ENCODE assay signal across 8 mouse cellular contexts in genomic region chr8:84192023-84192422, GRCm38 (mm10). TPM values are rescaled to one million over a fixed set of nuclear protein-coding genes. Genes with fewer than 3 reads are reported as not detected.
DNase-seq lines count a peak whose midpoint lies in the region; ATAC-seq and TF ChIP-seq lines count a peak whose summit lies in the region.

No protein-coding gene starts in this region.

- no peaks in the 10 kb centered on the region for H3K9me3 ChIP-seq in embryonic facial prominence, embryonic 13.5 days
- no peaks in the 10 kb centered on the region for H3K9me3 ChIP-seq in heart, embryonic 13.5 days
- no peaks in the 10 kb centered on the region for H3K9me3 ChIP-seq in kidney, embryonic 15.5 days (replicated peaks)
- no peaks in the 10 kb centered on the region for H3K9me3 ChIP-seq in stomach, embryonic 14.5 days (ENCODE audit: control insufficient read depth, low read depth, low read length)

- peak overlapping the region; percentile 31 for H3K4me3 ChIP-seq in embryonic facial prominence, embryonic 13.5 days
- peak overlapping the region; percentile 40 for H3K4me3 ChIP-seq in heart, embryonic 13.5 days
- H3K4me3 ChIP-seq in kidney, embryonic 15.5 days (replicated peaks), result peak overlapping the region; percentile 31
- peak overlapping the region; percentile 14; the same call in 1 of the 2 replicates for H3K4me3 ChIP-seq in stomach, embryonic 14.5 days (ENCODE audit: low read depth, low read length)
- no peak overlapping the region for H3K4me3 ChIP-seq in thymus, adult 2 months (ENCODE audit: control insufficient read depth, insufficient read depth, low read length)

- H3K27me3 ChIP-seq in embryonic facial prominence, embryonic 13.5 days, result no peaks in the 10 kb centered on the region; the same call in 1 of the 2 replicates
- H3K27me3 ChIP-seq in heart, embryonic 13.5 days (replicated peaks), result no peaks in the 10 kb centered on the region
- H3K27me3 ChIP-seq in kidney, embryonic 15.5 days, result no peaks in the 10 kb centered on the region
- no peaks in the 10 kb centered on the region for H3K27me3 ChIP-seq in stomach, embryonic 14.5 days (ENCODE audit: control insufficient read depth, insufficient read depth, low read length)
- no peaks in the 10 kb centered on the region for H3K27me3 ChIP-seq in thymus, adult 2 months (ENCODE audit: control insufficient read depth, insufficient read depth, low read length)

- no peak for TF ChIP-seq CTCF in thymus, adult 2 months (IDR thresholded peaks at IDR 0.05; ENCODE audit: borderline replicate concordance, control insufficient read depth, extremely low read depth, insufficient read depth, low read length, poor library complexity)

- DNase-seq in urinary bladder, adult 18-20 months (ENCODE audit: low spot score in 2 of 2), result peak; percentile 72 to 88
- DNase-seq in urinary bladder, postnatal 10 days (ENCODE audit: low spot score), result no peak
- DNase-seq in lung, postnatal 25 days (ENCODE audit: low spot score), result peak; percentile 94
- DNase-seq in thymus, adult 2 months, result no peak

- TF ChIP-seq POLR2A in thymus, adult 2 months (IDR thresholded peaks at IDR 0.05; ENCODE audit: control insufficient read depth, extremely low read depth, insufficient read depth, low read length, poor library complexity), result no peak

- WGBS in embryonic facial prominence, embryonic 13.5 days, result 39% methylated on average over 13 of the region's 13 CpGs
- 9% methylated on average over 13 of the region's 13 CpGs for WGBS in heart, embryonic 13.5 days
- 23% methylated on average over 13 of the region's 13 CpGs for WGBS in kidney, embryonic 15.5 days
- WGBS in stomach, embryonic 14.5 days, result 24% methylated on average over 13 of the region's 13 CpGs
- 76% methylated on average over 13 of the region's 13 CpGs for WGBS in thymus, adult 2 months

- peaks cover 31% of the 10 kb centered on the region for H3K4me1 ChIP-seq in embryonic facial prominence, embryonic 13.5 days
- peaks cover 39% of the 10 kb centered on the region for H3K4me1 ChIP-seq in heart, embryonic 13.5 days
- peaks cover 35% of the 10 kb centered on the region for H3K4me1 ChIP-seq in kidney, embryonic 15.5 days
- H3K4me1 ChIP-seq in stomach, embryonic 14.5 days (ENCODE audit: control insufficient read depth, insufficient read depth, low read length), result peaks cover 16% of the 10 kb centered on the region
- peaks cover 12% of the 10 kb centered on the region for H3K4me1 ChIP-seq in thymus, adult 2 months (replicated peaks; ENCODE audit: control insufficient read depth, insufficient read depth, low read length)

- H3K9ac ChIP-seq in embryonic facial prominence, embryonic 13.5 days, result peak overlapping the region; percentile 58; the same call in 1 of the 2 replicates
- H3K9ac ChIP-seq in heart, embryonic 13.5 days, result peak overlapping the region; percentile 78
- H3K9ac ChIP-seq in kidney, embryonic 15.5 days, result peak overlapping the region; percentile 19; the same call in 1 of the 2 replicates
- H3K9ac ChIP-seq in stomach, embryonic 14.5 days (replicated peaks; ENCODE audit: low read depth, low read length), result 0 out of 2 replicates have a peak overlapping the region, but pooled peaks have one; percentile 18

- ATAC-seq in embryonic facial prominence, embryonic 13.5 days (ENCODE audit: insufficient number of reproducible peaks, insufficient read depth, low FRiP score, low TSS enrichment, low read depth), result peak; percentile 44
- peak; percentile 86 for ATAC-seq in heart, embryonic 13.5 days (ENCODE audit: extremely low read depth, insufficient number of reproducible peaks, low FRiP score, low TSS enrichment)
- peak; percentile 71 for ATAC-seq in kidney, embryonic 15.5 days (replicated peaks; ENCODE audit: low FRiP score)
- peak; percentile 84 for ATAC-seq in stomach, embryonic 14.5 days (ENCODE audit: insufficient number of reproducible peaks, insufficient read depth, low FRiP score, low read depth)

- H3K4me2 ChIP-seq in embryonic facial prominence, embryonic 13.5 days, result peak overlapping the region; percentile 58
- H3K4me2 ChIP-seq in heart, embryonic 13.5 days, result peak overlapping the region; percentile 71
- peak overlapping the region; percentile 59 for H3K4me2 ChIP-seq in kidney, embryonic 15.5 days
- H3K4me2 ChIP-seq in stomach, embryonic 14.5 days (replicated peaks; ENCODE audit: low read depth, low read length), result peak overlapping the region; percentile 44

- H3K27ac ChIP-seq in embryonic facial prominence, embryonic 13.5 days, result peak overlapping the region; percentile 80
- H3K27ac ChIP-seq in heart, embryonic 13.5 days (replicated peaks), result peak overlapping the region; percentile 97
- peak overlapping the region; percentile 83 for H3K27ac ChIP-seq in kidney, embryonic 15.5 days
- peak overlapping the region; percentile 86 for H3K27ac ChIP-seq in stomach, embryonic 14.5 days (ENCODE audit: low read length)
- no peak overlapping the region for H3K27ac ChIP-seq in thymus, adult 2 months (ENCODE audit: control insufficient read depth, insufficient read depth, low read length)

- H3K36me3 ChIP-seq in embryonic facial prominence, embryonic 13.5 days, result no peaks in the 10 kb centered on the region
- no peaks in the 10 kb centered on the region for H3K36me3 ChIP-seq in heart, embryonic 13.5 days
- no peaks in the 10 kb centered on the region for H3K36me3 ChIP-seq in kidney, embryonic 15.5 days
- H3K36me3 ChIP-seq in stomach, embryonic 14.5 days (ENCODE audit: control insufficient read depth, insufficient read depth, low read length), result no peaks in the 10 kb centered on the region
- no peaks in the 10 kb centered on the region for H3K36me3 ChIP-seq in thymus, adult 2 months (ENCODE audit: control insufficient read depth, insufficient read depth, low read length)

RNA-seq across cellular contexts. Expression of gene Nanos3, which starts 7.0 kb away (rescaled TPM):
- polyA plus RNA-seq in embryonic facial prominence, embryonic 13.5 days (2015; fragmentation: Nextera tagmentation; extraction: Ambion mirVana), result 2.9 and 5.2 TPM in 2 replicates
- 1.9 and 2.8 TPM in 2 replicates for polyA plus RNA-seq in heart, embryonic 13.5 days (2015; fragmentation: Nextera tagmentation; extraction: Ambion mirVana)
- 3.6 and 4.7 TPM in 2 replicates for polyA plus RNA-seq in kidney, embryonic 15.5 days (2015; fragmentation: Nextera tagmentation; extraction: Ambion mirVana)
- 3.3 and 5.0 TPM in 2 replicates for polyA plus RNA-seq in stomach, embryonic 14.5 days (2014; fragmentation: Nextera tagmentation; extraction: Ambion mirVana)
- 5.5 and 8.5 TPM in 2 replicates for polyA plus RNA-seq in thymus, adult 2 months (2012; rRNA removed)

RNA-seq across cellular contexts. Expression of gene 4930432K21Rik, which starts 44.2 kb away (rescaled TPM):
- polyA plus RNA-seq in embryonic facial prominence, embryonic 13.5 days (2015; fragmentation: Nextera tagmentation; extraction: Ambion mirVana), result 1.4 and 1.8 TPM in 2 replicates
- 0.82 and 0.88 TPM in 2 replicates for polyA plus RNA-seq in heart, embryonic 13.5 days (2015; fragmentation: Nextera tagmentation; extraction: Ambion mirVana)
- polyA plus RNA-seq in kidney, embryonic 15.5 days (2015; fragmentation: Nextera tagmentation; extraction: Ambion mirVana), result 1.7 and 2.0 TPM in 2 replicates
- 0.59 and 0.94 TPM in 2 replicates for polyA plus RNA-seq in stomach, embryonic 14.5 days (2014; fragmentation: Nextera tagmentation; extraction: Ambion mirVana)
- polyA plus RNA-seq in thymus, adult 2 months (2012; rRNA removed), result 1.9 and 2.4 TPM in 2 replicates

RNA-seq across cellular contexts. Expression of gene Cc2d1a, which starts 44.3 kb away (rescaled TPM):
- polyA plus RNA-seq in embryonic facial prominence, embryonic 13.5 days (2015; fragmentation: Nextera tagmentation; extraction: Ambion mirVana), result 28.2 and 30.7 TPM in 2 replicates
- 14.5 and 15.3 TPM in 2 replicates for polyA plus RNA-seq in heart, embryonic 13.5 days (2015; fragmentation: Nextera tagmentation; extraction: Ambion mirVana)
- polyA plus RNA-seq in kidney, embryonic 15.5 days (2015; fragmentation: Nextera tagmentation; extraction: Ambion mirVana), result 22.0 and 28.7 TPM in 2 replicates
- polyA plus RNA-seq in stomach, embryonic 14.5 days (2014; fragmentation: Nextera tagmentation; extraction: Ambion mirVana), result 17.9 and 18.2 TPM in 2 replicates
- polyA plus RNA-seq in thymus, adult 2 months (2012; rRNA removed), result 49.8 and 54.6 TPM in 2 replicates

RNA-seq across cellular contexts. Expression of gene Zswim4, which starts 44.8 kb away (rescaled TPM):
- polyA plus RNA-seq in embryonic facial prominence, embryonic 13.5 days (2015; fragmentation: Nextera tagmentation; extraction: Ambion mirVana), result 19.6 and 22.6 TPM in 2 replicates
- polyA plus RNA-seq in heart, embryonic 13.5 days (2015; fragmentation: Nextera tagmentation; extraction: Ambion mirVana), result 9.1 and 9.3 TPM in 2 replicates
- polyA plus RNA-seq in kidney, embryonic 15.5 days (2015; fragmentation: Nextera tagmentation; extraction: Ambion mirVana), result 16.6 and 17.3 TPM in 2 replicates
- polyA plus RNA-seq in stomach, embryonic 14.5 days (2014; fragmentation: Nextera tagmentation; extraction: Ambion mirVana), result 9.3 and 9.5 TPM in 2 replicates
- polyA plus RNA-seq in thymus, adult 2 months (2012; rRNA removed), result 53.0 and 59.0 TPM in 2 replicates

RNA-seq across cellular contexts. Expression of gene D8Ertd738e, which starts 57.5 kb away (rescaled TPM):
- polyA plus RNA-seq in embryonic facial prominence, embryonic 13.5 days (2015; fragmentation: Nextera tagmentation; extraction: Ambion mirVana), result 318 and 344 TPM in 2 replicates
- 276 and 328 TPM in 2 replicates for polyA plus RNA-seq in heart, embryonic 13.5 days (2015; fragmentation: Nextera tagmentation; extraction: Ambion mirVana)
- 336 and 355 TPM in 2 replicates for polyA plus RNA-seq in kidney, embryonic 15.5 days (2015; fragmentation: Nextera tagmentation; extraction: Ambion mirVana)
- 341 and 358 TPM in 2 replicates for polyA plus RNA-seq in stomach, embryonic 14.5 days (2014; fragmentation: Nextera tagmentation; extraction: Ambion mirVana)
- 159 and 193 TPM in 2 replicates for polyA plus RNA-seq in thymus, adult 2 months (2012; rRNA removed)

Comparison
In these comparisons a context has a peak if more than half of its experiments do, and no peak if none do; other contexts are left out.
1. DNase-seq: peak in urinary bladder, adult 18-20 months (2 of 2) and lung, postnatal 25 days (single experiment); none in urinary bladder, postnatal 10 days (single experiment) and thymus, adult 2 months (single experiment).
2. H3K9ac ChIP-seq: peak in every context shown above with its lines; median percentile 78 in heart, embryonic 13.5 days; 58 in embryonic facial prominence, embryonic 13.5 days; 19 in kidney, embryonic 15.5 days; 18 in stomach, embryonic 14.5 days.
3. Peak in every context shown above with its lines, with median percentiles within 50 percentile points of each other: ATAC-seq and H3K4me2 ChIP-seq.